Mouse (Mus musculus): ENCODE results near the gene Pfkfb2.

Gene Pfkfb2

DNA sequence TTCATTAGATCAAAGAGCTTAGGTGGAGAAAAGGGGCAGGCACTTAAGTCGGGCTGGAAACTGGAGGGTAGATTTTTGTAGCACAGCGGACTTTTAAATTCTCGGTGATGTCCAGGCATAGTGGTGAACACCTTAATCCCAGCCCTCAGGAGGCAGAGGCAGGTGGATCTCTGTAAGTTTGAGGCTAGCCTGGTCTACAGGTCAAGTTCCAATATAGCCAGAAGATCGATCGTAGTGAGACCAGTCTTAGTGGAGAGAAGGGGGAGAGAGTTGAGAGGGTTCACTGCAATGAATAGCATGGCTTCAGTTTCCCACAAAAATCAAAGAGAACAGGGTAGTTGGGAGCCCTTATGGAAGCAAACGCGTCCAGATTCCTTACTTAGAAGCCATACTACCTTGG lies 8.9 kb upstream of the Pfkfb2 start:
- DNase-seq (ENCODE audit: extremely low spot score) = no peak

DNA sequence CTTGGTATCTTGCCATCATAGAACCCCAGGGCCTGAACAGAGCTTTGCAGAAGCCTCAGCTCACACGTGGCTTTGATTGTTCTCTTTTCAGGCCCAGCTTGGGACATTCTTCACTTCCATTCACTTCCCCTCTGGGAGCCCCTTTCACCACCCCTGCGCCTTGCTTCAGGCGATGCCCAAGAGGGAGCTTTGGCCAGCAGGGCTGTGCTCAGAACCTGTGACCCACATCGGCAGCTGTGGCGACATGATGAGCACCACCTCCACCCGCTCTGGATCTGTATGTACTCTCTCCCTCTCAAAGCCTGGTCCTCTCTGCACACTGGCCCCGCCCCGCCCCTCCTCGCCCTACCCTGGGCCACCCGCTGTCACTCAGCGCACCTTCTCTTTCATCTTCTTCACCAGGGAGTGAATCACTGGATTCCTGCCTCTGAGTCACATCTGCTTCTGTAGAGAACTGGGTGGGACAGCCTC lies 8.4 kb upstream of the Pfkfb2 start:
- no peak for DNase-seq (ENCODE audit: extremely low spot score)

GRCm38 (mm10) chr1:130734852-130735251 lies 5.8 kb upstream of the Pfkfb2 start:
- DNase-seq (ENCODE audit: extremely low spot score) = no peak

DNA sequence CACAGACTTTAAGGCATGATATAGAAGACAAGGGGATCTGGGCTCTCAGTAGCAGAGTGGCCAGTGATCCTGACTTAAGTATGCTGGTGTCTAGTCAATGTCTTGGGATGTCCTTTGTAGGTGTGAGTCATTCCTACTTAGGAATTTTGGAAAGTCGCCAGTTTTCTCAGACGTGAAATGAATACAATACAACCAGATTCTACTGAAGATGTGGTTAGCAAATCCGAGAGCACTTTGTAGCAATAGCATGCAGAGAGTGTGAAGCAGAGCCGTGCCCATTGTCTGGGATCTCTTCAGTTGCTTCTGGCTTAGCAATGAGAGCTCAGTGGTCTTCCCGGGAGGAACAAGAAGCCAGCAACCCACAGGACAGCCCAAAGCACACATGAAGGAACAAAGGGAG lies 5.4 kb upstream of the Pfkfb2 start:
- DNase-seq (ENCODE audit: extremely low spot score) = no peak

GRCm38 (mm10) chr1:130733671-130734070 lies 4.6 kb upstream of the Pfkfb2 start:
- DNase-seq (ENCODE audit: extremely low spot score) = no peak

DNA sequence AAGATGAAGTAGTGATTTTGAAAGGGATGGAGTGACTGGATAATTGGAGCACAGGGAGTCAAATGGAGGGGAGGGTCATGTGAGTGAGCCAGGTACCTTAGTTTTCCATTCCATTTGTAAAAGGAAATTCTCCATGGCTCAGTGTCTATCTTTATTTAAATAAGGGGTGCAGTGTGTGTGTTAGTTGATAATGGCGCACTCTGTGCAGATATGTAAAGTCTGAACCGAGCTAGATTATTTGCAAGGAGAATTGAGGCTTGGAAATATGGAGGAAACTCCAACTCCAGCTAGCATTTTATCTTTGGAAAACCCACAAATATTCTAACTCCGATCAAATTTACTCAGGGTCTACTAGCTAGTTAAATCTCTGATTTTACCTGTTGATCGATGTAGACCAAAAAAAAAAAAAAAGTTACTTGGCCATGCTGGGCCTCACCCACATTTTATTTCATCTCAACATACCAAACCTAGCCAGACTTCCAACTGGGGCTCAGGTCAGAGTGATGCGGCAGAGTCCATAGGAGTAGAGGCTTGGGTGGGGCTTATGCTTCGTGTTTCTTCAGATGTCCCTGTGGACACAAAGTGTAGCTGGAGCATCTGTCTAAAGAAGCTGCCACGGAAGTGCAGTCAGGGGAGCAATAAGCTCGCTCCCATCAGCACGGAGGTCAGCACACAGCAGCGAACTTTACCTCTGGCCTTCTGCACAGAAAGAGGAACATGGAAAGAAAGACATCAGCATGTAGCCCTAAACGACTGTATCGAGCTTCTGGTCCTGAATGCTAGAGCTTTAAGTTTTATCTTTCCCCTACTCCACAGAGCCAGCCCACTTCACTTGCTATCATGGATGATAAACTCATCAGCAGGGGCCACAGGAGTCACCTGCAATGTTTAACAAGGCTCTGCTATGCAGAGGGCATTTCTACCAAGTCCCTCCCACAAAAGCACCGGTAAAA lies 3.9 kb upstream of the Pfkfb2 start:
- DNase-seq (ENCODE audit: extremely low spot score) = no peak

DNA sequence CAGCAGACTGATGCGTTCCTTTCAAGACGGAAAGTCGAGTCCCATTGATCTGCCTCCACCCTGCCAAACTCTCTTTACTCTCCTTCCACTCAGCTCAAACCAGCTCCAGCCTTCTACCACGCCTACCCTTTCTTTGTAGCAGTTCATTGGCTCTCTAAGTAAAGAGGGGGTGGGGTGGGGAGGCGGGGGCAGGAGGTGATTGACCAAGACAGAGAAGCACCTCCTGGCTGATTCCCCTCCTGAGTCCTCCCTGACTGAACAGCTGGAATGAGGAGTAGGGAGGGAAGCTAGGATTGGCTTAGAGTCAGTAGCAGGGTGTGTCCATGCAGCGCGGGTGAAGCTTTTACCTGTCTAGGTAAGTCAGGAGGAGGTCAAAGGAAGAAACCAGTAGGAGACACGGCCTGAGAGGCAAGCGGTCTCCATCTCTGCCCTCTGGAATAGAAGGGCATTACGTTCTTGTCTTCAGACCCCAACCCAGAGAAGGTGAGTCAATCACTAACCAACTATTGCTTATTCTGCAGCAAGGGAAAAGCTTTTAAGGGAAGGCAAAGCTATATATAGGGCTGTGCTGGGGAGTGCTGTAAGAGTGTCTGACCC lies 2.8 kb upstream of the Pfkfb2 start, which contains the start of gene AA986860:
Gene AA986860 (plus strand): TSS at position 236 of the 597 bp plus-strand sequence.
- peak; percentile 62 for DNase-seq (ENCODE audit: extremely low spot score)

DNA sequence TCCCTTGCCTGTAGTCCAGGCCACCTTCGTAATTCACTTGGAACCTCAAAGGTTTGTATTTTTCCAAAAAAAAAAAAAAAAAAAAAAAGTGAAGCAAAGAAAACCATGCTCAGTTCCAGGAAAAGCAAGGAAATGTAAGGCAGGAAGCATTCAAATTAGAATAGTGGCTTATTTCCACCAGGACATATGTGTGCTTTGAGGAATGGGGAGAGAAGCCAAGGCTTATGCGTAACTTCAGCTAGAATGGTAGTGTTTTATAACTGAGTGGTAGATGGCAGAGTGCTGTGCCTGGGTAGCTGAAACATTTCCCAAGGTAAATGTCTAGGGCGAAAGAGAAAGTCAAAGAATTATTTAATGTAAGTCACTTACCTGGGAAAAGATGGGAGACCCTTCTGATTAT lies 345 bp downstream of the Pfkfb2 start:
- DNase-seq (ENCODE audit: extremely low spot score) = no peak

GRCm38 (mm10) chr1:130728070-130728469 lies 983 bp downstream of the Pfkfb2 start:
- no peak for DNase-seq (ENCODE audit: extremely low spot score)

- no peak for DNase-seq (ENCODE audit: extremely low spot score)
Observed at GRCm38 (mm10) chr1:130726396-130726795, 2.7 kb downstream of the Pfkfb2 start.

DNA sequence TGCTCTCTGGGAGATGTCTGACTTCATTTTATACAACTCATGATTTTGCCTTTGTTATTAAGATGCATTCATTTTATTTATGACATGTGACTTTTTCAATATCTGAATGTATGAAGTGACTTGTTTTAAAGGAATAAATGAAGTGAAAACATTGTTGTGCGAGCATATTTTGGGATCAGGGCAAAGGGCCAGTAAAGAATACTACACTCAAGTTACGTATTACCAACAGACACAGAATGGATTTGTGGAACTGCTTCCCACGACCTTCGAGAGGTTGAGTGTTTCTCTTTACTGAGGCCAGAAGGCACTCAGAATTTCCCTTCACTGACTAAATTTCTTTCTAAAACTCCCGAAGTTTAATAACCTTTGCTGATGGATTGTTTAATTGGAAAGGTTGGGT lies 4.8 kb downstream of the Pfkfb2 start:
- no peak for DNase-seq (ENCODE audit: extremely low spot score)

DNA sequence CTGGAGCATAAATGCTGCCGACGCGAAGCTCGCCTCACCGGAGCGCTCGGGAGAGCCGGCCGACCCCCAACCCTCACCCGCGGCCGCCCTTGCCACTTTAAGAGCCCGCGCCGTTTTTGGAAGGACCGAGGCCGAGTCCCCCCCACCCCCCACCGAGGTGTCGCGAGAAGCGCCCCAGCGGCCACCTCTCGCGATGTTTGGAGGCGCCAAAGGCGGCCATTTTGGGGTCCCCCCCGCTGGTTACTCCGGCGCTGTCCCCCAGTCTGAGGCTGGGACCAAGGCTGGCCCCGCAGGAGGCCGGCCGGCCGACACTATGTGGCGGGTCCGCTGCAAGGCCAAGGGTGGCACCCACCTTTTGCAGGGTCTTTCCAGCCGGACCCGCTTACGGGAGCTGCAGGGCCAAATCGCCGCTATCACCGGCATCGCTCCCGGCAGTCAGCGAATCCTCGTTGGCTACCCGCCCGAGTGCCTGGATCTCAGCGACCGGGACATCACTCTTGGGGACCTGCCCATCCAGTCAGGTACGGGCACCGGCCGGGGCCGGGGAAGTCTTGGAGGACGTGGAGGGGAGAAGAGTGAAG lies 11.7 kb downstream of the Pfkfb2 start, which contains the start of gene Yod1:
Gene Yod1 (plus strand): TSS at position 37 of the 581 bp plus-strand sequence.
- DNase-seq (ENCODE audit: extremely low spot score) = peak; percentile 92

GRCm38 (mm10) chr1:130716513-130717290 lies 12.4 kb downstream of the Pfkfb2 start:
- DNase-seq (ENCODE audit: extremely low spot score) = peak; percentile 20

GRCm38 (mm10) chr1:130716218-130716512 lies 12.9 kb downstream of the Pfkfb2 start:
- DNase-seq (ENCODE audit: extremely low spot score) = no peak

DNA sequence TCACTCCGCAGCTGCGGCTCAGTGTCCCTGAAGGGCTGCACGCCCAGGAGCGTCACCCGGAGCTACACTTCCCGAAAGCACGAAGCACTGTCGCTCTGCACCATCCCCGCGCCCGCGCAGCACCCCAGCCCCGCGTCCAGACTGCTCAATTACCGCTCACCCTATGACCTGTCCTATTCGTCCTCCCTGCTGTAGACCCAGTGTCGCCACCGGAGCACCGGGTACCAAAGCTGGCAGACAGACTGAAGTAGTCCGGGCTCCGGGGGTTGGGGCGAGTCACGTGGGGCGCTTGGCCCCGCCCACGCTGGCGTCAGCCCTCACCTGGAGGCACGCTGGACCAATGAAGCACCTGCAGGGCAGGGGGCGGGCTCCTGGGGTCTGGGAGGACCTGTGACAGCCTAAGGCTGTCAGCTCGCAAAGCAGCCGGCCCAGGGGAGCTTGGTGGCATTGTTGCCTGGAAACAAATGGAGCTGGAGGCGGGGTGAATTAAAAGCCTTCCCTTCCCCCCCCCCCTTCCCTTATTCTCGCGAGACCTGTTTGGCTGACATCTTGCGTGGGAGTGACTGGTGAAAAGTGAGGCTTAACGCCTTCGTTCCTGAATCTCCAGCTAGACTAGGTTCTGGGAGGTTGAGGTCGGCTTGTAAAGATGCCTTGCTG lies 13.4 kb downstream of the Pfkfb2 start, which contains the start of gene Gm29427:
Gene Gm29427 (minus strand): TSS at position 239 of the 657 bp plus-strand sequence.
- DNase-seq (ENCODE audit: extremely low spot score) = peak; percentile 90

DNA sequence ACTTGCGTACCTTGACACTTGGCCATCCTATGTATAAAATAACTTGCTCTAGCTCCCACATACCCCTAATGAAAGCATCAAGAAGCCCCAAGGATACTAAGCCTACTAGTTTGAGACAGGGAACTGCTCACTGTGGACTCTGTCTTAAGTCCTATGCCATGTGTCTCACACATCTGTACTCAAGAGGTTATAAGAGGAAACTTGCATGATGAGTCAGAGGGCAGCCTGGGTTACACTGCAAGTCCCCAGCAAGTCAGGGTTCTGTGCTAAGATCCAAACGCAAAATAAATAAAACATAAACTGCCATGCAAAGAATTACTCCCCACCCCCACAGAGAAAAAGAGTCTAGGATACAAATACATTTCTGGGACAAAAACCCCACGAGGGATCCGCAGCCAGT lies 15.0 kb downstream of the Pfkfb2 start:
- DNase-seq (ENCODE audit: extremely low spot score) = no peak

- DNase-seq (ENCODE audit: extremely low spot score) = no peak
Observed at GRCm38 (mm10) chr1:130710283-130711080, 18.6 kb downstream of the Pfkfb2 start.

DNA sequence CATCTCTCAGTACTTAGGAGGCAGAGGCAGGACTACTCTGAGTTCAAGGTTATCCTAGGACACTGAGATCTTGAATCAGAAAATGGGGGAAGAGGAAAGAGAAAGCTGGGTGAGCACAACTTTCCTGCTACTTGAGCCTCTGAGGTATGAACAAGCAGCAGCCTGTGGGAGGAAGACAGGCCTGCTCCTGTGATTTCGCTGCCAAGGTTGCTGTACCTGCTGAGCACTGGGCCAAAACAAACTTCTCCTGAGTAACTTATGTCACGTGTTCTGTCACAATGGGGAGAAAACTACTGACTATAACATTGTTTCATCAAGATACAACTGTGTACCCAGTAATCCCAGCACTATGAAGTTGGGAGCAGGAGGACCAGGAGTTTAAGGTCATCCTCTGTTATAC lies 25.4 kb downstream of the Pfkfb2 start:
- DNase-seq (ENCODE audit: extremely low spot score) = no peak

DNA sequence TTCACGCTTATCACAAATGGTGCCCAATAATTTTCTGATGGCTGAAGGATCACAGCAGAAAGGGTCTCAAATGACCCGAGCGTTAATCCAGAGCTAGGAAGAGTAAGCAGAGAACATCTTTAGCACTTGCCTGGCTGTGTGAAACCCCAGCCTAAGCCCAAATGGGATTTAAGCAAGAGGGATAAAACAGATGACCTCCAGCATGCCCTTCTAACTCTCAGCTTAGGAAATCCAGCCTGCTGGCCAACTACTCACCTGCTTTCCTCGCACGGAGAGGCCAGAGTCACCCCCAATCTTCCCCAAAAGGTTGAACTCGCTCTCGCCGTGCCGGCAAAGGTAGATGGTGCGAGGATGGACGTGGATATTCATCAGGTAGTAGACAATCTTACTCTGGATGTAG lies 27.1 kb downstream of the Pfkfb2 start:
- no peak for DNase-seq (ENCODE audit: extremely low spot score)

DNA sequence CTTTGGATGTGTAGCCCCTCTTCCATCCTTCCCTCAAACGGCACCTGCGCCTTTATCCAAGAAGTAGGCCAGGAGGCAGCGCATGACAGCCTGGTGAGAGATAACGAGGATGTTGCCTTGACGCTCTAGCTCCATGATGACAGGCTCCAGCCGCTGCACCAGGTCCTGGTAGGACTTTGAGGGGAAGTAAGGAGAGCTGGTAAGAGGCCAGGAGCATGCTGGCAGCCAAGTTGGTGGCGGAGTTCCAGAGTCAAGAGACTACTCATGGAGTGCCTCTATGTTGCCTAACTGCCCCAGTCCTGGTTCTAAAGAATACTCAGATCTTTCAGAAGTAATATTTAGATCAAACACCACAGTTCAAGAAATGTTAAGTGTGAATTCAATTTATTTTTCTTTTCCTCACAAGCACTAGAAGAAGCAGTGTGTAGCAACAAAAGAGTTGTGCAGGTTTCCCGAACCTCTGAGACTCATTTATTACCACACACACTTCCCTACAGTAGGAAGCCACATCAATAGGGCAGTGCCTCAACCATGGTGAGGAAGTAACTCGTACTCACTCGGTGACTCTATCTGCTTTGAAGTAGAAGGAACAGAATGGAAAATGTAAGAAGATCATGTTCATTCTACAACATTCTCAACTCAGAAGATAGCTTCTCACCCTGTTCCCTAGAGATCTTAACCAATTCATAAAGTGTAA lies 29.0 kb downstream of the Pfkfb2 start:
- no peak for DNase-seq (ENCODE audit: extremely low spot score)
